Mouse (Mus musculus) myocyte (in vitro differentiated cells): ENCODE results near the gene Adprhl2. TPM values are rescaled to one million over a fixed set of nuclear protein-coding genes. Genes with fewer than 3 reads are reported as not detected.

Experiments used
- H3K27me3 ChIP-seq: one replicate; pipeline ENCODE4 v1.6.1; 2011; ENCODE audit not compliant: control insufficient read depth, insufficient read depth, insufficient read length
- H3K36me3 ChIP-seq: one replicate; pipeline ENCODE4 v1.6.1; 2011; ENCODE audit not compliant: control insufficient read depth, insufficient read depth
- H3K4me2 ChIP-seq: one replicate; pipeline ENCODE4 v1.6.1; 2011; ENCODE audit warnings: low read depth, control low read depth
- H3K4me3 ChIP-seq: one replicate; pipeline ENCODE4 v1.5.1; 2011; ENCODE audit warnings: mild to moderate bottlenecking, control low read depth, moderate library complexity
- H3K79me2 ChIP-seq: one replicate; pipeline ENCODE4 v1.6.1; 2011; ENCODE audit not compliant: control insufficient read depth, insufficient read depth
- H3ac ChIP-seq: one replicate; pipeline ENCODE4 v1.6.1; 2011; ENCODE audit not compliant: control insufficient read depth, insufficient read length
- CEBPB ChIP-seq: IDR thresholded peaks from 2 replicates; pipeline ENCODE4 v1.6.1; 2011; ENCODE audit warnings: mild to moderate bottlenecking, moderate library complexity; ENCODE audit not compliant: poor library complexity, insufficient read depth, severe bottlenecking
- E2F4 ChIP-seq: IDR thresholded peaks from one replicate; pipeline ENCODE4 v1.6.1; 2011; ENCODE audit warnings: mild to moderate bottlenecking, control low read depth, moderate library complexity; ENCODE audit not compliant: insufficient read depth
- MAX ChIP-seq: IDR thresholded peaks from one replicate; pipeline ENCODE4 v1.6.1; 2011; ENCODE audit warnings: low read depth, mild to moderate bottlenecking, control low read depth
- MYOD1 ChIP-seq, 3 experiments: IDR thresholded peaks; one replicate each; pipeline ENCODE4 v1.6.1; 2011; ENCODE audit warnings: control low read depth in 2 of 3, low read depth in 2 of 3, mild to moderate bottlenecking in 2 of 3, moderate library complexity in 1 of 3; ENCODE audit not compliant: insufficient read length in 2 of 3, control insufficient read depth in 1 of 3
- MYOG ChIP-seq, 3 experiments: IDR thresholded peaks; one replicate each; pipeline ENCODE4 v1.6.1; 2011; ENCODE audit warnings: control low read depth in 2 of 3, low read depth in 2 of 3, mild to moderate bottlenecking in 2 of 3; ENCODE audit not compliant: insufficient read length in 2 of 3, control insufficient read depth in 1 of 3, insufficient read depth in 1 of 3
- POLR2A ChIP-seq: IDR thresholded peaks from one replicate; pipeline ENCODE4 v1.6.1; 2011; ENCODE audit warnings: low read depth, mild to moderate bottlenecking, control low read depth, moderate library complexity; ENCODE audit not compliant: insufficient read length
- POLR2AphosphoS2 ChIP-seq: IDR thresholded peaks from one replicate; pipeline ENCODE4 v1.6.1; 2011; ENCODE audit warnings: low read depth, control low read depth; ENCODE audit not compliant: insufficient read length
- REST ChIP-seq: IDR thresholded peaks from one replicate; pipeline ENCODE4 v1.6.1; 2011; ENCODE audit warnings: mild to moderate bottlenecking, control low read depth, moderate library complexity; ENCODE audit not compliant: insufficient read depth, insufficient read length
- SRF ChIP-seq: IDR thresholded peaks from one replicate; pipeline ENCODE4 v1.6.1; 2011; ENCODE audit warnings: low read depth; ENCODE audit not compliant: control insufficient read depth, insufficient read length
- TCF12 ChIP-seq: IDR thresholded peaks from one replicate; pipeline ENCODE4 v1.6.1; 2011; ENCODE audit warnings: mild to moderate bottlenecking, control low read depth; ENCODE audit not compliant: poor library complexity, insufficient read depth, severe bottlenecking
- TCF3 ChIP-seq: IDR thresholded peaks from one replicate; pipeline ENCODE4 v1.6.1; 2011; ENCODE audit warnings: low read depth, control low read depth; ENCODE audit not compliant: insufficient read length
- USF1 ChIP-seq: IDR thresholded peaks from one replicate; pipeline ENCODE4 v1.6.1; 2011; ENCODE audit warnings: low read depth, mild to moderate bottlenecking, control low read depth, moderate library complexity
- polyA plus RNA-seq: library from polyadenylated mRNA; unstranded; fragments of >200 nt; fragmentation: generic; extraction: Trizol; gene quantifications from one replicate; pipeline ENCODE4 v1.2.1, GENCODE M21; 2012; ENCODE audit warnings: missing spikeins

Adprhl2 gene
- polyA plus RNA-seq, result 31.5 TPM

DNA sequence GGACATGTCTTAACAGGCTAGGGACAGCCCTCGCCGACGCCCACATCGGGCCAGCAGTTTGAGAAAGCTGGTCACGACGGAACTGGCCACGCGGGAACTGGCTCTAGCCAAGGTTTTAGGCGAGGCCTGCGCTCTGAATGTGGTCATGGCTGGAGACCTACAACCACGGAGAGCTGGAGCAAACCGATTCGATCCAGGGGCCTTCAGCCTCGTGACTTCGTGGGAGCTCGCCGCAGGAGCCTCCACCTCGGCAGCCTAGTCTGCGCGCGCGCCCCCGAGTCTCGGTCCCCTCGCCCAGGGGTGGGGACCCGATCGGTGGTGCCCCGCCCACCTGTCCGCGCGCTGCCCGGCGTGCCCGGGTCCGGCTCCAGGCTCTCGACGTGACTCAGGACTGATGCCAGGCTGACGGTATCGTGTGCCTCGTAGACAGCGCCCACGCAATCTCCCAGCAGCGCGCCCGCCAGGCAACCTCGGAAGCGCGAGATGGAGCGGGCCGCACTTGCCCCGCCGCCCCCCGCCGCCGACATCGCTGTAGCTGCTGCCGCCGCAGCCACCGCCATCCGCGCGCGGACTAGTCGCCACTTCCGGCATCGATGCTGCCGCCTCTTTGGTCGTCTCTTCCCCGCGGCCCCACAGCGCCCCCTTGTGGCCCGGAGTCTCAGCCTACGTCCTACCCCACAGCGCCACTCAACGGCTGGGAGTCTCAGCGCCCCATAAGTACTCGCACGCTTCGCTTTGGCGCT lies at the start of gene Adprhl2:
TSS of gene Adprhl2 (minus strand) at position 593 of the 743 bp plus-strand sequence.
- Histone ChIP-seq H3K36me3 (no peaks in the 10 kb centered on the region), H3K4me2 (peak within 1 kb of the TSS; percentile 91), H3K79me2 (peaks cover 14% of the 10 kb centered on the region), H3K27me3 (no peaks in the 10 kb centered on the region), H3ac (peak within 1 kb of the TSS; percentile 79), H3K4me3 (peak within 1 kb of the TSS; percentile 70)
- no peak for TF ChIP-seq MAX
- no peak for TF ChIP-seq TCF3
- peak; percentile 33 for TF ChIP-seq REST
- peak; percentile 92 for TF ChIP-seq POLR2A
- peak; percentile 41 for TF ChIP-seq E2F4
- TF ChIP-seq MYOG (IDR thresholded peaks at IDR 0.05; ENCODE audit: control insufficient read depth in 1 of 3, insufficient read depth in 1 of 3, insufficient read length in 2 of 3, low read depth in 2 of 3), result peak in 2 of 3 experiments; percentile 28 to 54
- no peak for TF ChIP-seq USF1
- TF ChIP-seq TCF12, result no peak
- TF ChIP-seq CEBPB, result no peak
- TF ChIP-seq POLR2AphosphoS2, result peak; percentile 94
- peak; percentile 65 for TF ChIP-seq SRF
- TF ChIP-seq MYOD1 (IDR thresholded peaks at IDR 0.05; ENCODE audit: control insufficient read depth in 1 of 3, insufficient read length in 2 of 3, low read depth in 2 of 3), result peak in 1 of 3 experiments; percentile 30

DNA sequence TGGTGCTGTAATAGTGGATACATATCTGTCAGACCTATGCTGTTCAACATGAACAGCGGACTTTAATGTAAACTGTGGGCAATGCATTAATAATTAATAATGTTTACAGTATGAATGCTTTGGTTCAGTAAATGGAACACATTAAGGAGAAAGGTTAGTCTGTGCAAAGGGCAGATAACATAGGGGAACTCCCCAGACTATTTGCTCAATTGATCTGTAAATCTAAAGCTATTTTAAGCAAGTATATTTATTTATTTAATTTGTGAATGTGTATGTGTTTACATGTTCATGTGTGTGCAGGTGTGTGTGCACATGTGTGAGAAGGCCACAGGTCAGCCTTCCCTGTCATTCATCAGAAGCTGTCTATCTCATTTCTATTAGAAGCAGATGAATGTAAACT lies 38.6 kb upstream of the Adprhl2 start:
- H3K36me3 ChIP-seq, result peaks cover 18% of the 10 kb centered on the region
- H3K4me3 ChIP-seq, result no peak overlapping the region
- no peak overlapping the region for H3K4me2 ChIP-seq
- no peaks in the 10 kb centered on the region for H3K27me3 ChIP-seq
- no peaks in the 10 kb centered on the region for H3K79me2 ChIP-seq
- H3ac ChIP-seq, result no peak overlapping the region
- TF ChIP-seq USF1, result no peak
- TF ChIP-seq MYOG (IDR thresholded peaks at IDR 0.05; ENCODE audit: control insufficient read depth in 1 of 3, insufficient read depth in 1 of 3, insufficient read length in 2 of 3, low read depth in 2 of 3), result no peak
- TF ChIP-seq POLR2AphosphoS2, result no peak

DNA sequence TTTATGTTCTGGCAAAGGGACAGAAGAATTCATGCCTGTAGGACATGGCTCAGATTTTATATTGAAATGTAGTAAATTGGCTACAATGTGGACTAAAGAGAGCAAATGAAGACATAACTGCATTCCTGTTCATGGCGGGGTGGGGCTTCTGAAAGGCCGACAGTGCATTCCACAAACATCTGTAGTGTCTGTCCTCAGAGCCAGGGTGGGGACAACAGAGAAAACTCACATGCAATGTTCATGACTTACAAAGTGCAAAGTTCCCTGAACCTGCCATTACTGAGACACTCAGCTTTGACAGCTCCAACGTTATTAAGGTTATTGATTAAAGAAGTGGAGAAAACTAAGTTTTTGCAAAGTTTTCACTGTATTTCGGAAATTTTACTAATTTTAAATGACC lies 21.9 kb upstream of the Adprhl2 start:
- no peak for TF ChIP-seq USF1
- TF ChIP-seq MYOG (IDR thresholded peaks at IDR 0.05; ENCODE audit: control insufficient read depth in 1 of 3, insufficient read depth in 1 of 3, insufficient read length in 2 of 3, low read depth in 2 of 3), result no peak
- TF ChIP-seq E2F4, result no peak
- TF ChIP-seq MAX, result no peak
- TF ChIP-seq POLR2AphosphoS2, result no peak
- no peak for TF ChIP-seq CEBPB
- no peak for TF ChIP-seq MYOD1 (IDR thresholded peaks at IDR 0.05; ENCODE audit: control insufficient read depth in 1 of 3, insufficient read length in 2 of 3, low read depth in 2 of 3)
- no peak for TF ChIP-seq POLR2A
- no peak for TF ChIP-seq SRF
- TF ChIP-seq TCF12, result no peak
- TF ChIP-seq TCF3, result no peak
- TF ChIP-seq REST, result no peak
- H3K79me2 ChIP-seq, result no peaks in the 10 kb centered on the region

DNA sequence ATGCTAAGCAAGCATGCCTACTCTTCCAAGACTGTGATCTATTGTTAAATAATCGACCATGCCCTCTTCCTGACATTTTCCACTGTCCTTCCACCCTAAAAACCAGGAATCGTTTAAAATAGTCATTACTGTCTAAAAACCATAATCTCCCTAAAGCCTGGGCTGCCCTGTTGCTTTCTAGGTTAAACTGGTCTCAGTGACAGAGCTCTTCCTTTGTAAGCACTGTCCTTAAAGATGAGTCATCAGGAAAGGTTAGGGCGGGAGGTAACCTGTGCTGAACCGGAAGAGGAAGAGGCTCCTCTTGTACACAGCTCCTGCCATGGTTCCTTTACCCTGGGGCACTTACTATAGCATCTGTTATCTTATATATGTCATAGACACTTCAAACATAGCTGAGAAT lies 18.0 kb upstream of the Adprhl2 start:
- no peaks in the 10 kb centered on the region for H3K27me3 ChIP-seq
- no peak overlapping the region for H3K4me3 ChIP-seq
- no peak for TF ChIP-seq MYOG (IDR thresholded peaks at IDR 0.05; ENCODE audit: control insufficient read depth in 1 of 3, insufficient read depth in 1 of 3, insufficient read length in 2 of 3, low read depth in 2 of 3)
- TF ChIP-seq SRF, result no peak
- TF ChIP-seq E2F4, result no peak
- TF ChIP-seq POLR2AphosphoS2, result no peak
- H3K79me2 ChIP-seq, result no peaks in the 10 kb centered on the region
- H3K36me3 ChIP-seq, result peaks cover 10% of the 10 kb centered on the region
- H3K4me2 ChIP-seq, result no peak overlapping the region
- no peak overlapping the region for H3ac ChIP-seq

More for the DNA sequence above, 21.9 kb upstream of the Adprhl2 start:
- H3ac ChIP-seq, result no peak overlapping the region
- no peak overlapping the region for H3K4me2 ChIP-seq
- peaks cover 33% of the 10 kb centered on the region for H3K36me3 ChIP-seq
- H3K27me3 ChIP-seq, result no peaks in the 10 kb centered on the region
- no peak overlapping the region for H3K4me3 ChIP-seq

DNA sequence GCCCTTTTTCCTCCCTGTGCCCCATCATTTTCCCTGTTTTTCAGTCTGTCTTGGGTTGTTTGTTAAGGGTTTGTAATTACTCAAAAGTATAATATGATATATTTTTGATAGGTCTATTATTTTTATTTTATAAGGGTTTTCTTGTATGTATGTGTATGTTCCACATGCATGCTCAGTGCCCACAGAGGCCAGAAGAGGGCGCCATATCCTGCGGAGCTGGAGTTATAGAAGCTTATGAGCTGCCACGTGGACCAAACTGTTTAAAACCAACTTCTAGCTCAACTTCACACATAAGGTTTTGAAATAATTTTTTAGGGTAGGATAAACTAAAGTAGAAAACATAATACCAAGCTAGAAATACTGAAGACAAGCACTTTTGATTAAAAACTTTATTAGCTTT lies 10.9 kb upstream of the Adprhl2 start:
- no peak overlapping the region for H3K4me3 ChIP-seq
- H3K27me3 ChIP-seq, result no peaks in the 10 kb centered on the region
- no peaks in the 10 kb centered on the region for H3K79me2 ChIP-seq
- H3K36me3 ChIP-seq, result peaks cover 6% of the 10 kb centered on the region
- H3ac ChIP-seq, result no peak overlapping the region
- no peak overlapping the region for H3K4me2 ChIP-seq
- TF ChIP-seq POLR2AphosphoS2, result no peak

DNA sequence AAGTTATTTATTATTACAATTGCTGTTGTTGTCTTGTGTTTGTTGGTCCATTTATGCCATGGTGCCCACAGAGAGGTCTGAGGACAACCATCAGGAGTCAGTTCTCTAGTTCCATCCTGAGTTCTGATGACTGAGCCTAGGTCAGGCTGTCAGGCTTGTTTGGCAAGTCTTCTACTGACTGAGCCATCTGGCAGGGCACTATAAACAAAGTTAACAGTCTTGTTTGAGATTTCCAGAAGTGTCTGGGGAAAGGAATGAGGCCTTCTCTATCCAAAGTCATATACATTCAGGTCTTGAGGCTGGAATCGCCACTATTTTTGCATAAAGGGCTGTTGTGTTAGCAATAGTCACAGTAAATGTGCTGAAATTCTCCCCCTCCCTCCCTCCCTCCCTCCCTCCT lies 10.2 kb upstream of the Adprhl2 start:
- Histone ChIP-seq H3K79me2 (no peaks in the 10 kb centered on the region), H3K4me2 (no peak overlapping the region), H3K4me3 (no peak overlapping the region), H3ac (no peak overlapping the region), H3K27me3 (no peaks in the 10 kb centered on the region), H3K36me3 (peaks cover 6% of the 10 kb centered on the region)
- TF ChIP-seq SRF (no peak), POLR2AphosphoS2 (no peak), POLR2A (no peak)
